Mouse (Mus musculus) olfactory bulb, adult 2 months (tissue): ENCODE results near the gene Exd1.

Experiments
- CTCF ChIP-seq: fragments of 200-500 bp; IDR thresholded peaks from 2 replicates; pipeline ENCODE4 v1.5.1; 2012; ENCODE audit warnings: low read depth, mild to moderate bottlenecking, low read length, moderate library complexity; ENCODE audit not compliant: insufficient read depth
- POLR2A ChIP-seq: fragments of 200-500 bp; IDR thresholded peaks from 2 replicates; pipeline ENCODE4 v1.6.1; 2012; ENCODE audit warnings: mild to moderate bottlenecking, low read depth, low read length, moderate library complexity; ENCODE audit not compliant: insufficient read depth

GRCm38 (mm10) chr2:119587383-119587782 is 40.0 kb upstream of the Exd1 start:
- TF ChIP-seq POLR2A (no peak), CTCF (no peak)
